Mouse (Mus musculus) left cerebral cortex, adult 2 months (tissue): Measurements from ENCODE around the gene Sp2. TPM values are rescaled to one million over a fixed set of nuclear protein-coding genes. Genes with fewer than 3 reads are reported as not detected.
A peak's percentile ranks its signal among the peaks of the same experiment; 100 is the strongest.

Experiments used
- DNase-seq, 2 experiments: peaks; one replicate each; pipeline ENCODE4 v3.0.0; 2021 to 2022; ENCODE audit warnings: low spot score in 2 of 2, mixed read lengths in 1 of 2; ENCODE audit errors: extremely low spot score in 1 of 2
- H3K27ac ChIP-seq: fragments of 200-600 bp; 2 replicates; pipeline ENCODE4 v1.8.1; 2022
- H3K4me3 ChIP-seq: fragments of 200-600 bp; 2 replicates; pipeline ENCODE4 v1.8.1; 2022
- CTCF ChIP-seq: fragments of 200-600 bp; IDR thresholded peaks from 2 replicates; pipeline ENCODE4 v1.8.1; 2022; ENCODE audit warnings: antibody characterized with exemption, mild to moderate bottlenecking, moderate library complexity
- intact Hi-C: fragments of 180-260 bp; cut with DNase I; formaldehyde crosslinking; loops from one replicate; pipeline ENCODE4 v1.15.1; 2025
- total RNA-seq, 2 experiments: library from RNA; stranded (reverse); gene quantifications; 2 replicates each; pipeline ENCODE4 v1.2.3; 2021

The Sp2 gene
- total RNA-seq, 2 experiments from 2014 or later: 12.6 to 15.2 TPM

DNA sequence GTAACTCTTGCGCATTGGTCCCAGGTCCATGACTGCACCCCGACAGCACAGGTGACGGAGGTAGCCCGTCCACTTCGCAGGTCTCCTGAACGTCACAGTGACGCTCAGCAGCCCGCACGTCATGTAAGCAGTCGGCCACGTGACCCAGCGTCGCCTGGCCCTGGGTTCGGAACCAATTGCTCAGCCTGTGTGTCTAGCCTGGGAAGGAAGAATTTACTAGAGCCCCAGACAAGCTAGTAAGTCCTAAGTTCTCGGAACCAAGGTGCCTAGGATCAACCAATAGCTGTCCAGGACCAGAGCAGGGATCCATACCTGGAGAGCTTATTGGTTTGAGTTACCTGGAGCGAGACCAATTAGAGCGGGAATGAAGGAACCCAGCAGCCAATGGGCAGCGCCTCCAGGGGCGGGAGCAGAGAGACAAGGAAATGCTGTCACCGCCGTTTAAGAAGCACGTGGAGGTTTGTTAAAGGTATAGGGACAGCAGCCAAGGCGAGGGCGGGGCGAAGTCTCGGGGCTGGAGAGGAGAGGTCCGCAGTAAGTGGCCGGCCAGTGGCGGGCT is 38.9 kb downstream of the Sp2 start, which contains the start of gene Pnpo:
Gene Pnpo, minus strand, starts transcription at position 241 of the 559 bp plus-strand sequence.
- no peak for TF ChIP-seq CTCF
- intact Hi-C loops: no loop called here
- Histone ChIP-seq H3K27ac (peak within 1 kb of the TSS; percentile 87), H3K4me3 (peak within 1 kb of the TSS; percentile 55)
- DNase-seq: peak; percentile 85 to 90

DNA sequence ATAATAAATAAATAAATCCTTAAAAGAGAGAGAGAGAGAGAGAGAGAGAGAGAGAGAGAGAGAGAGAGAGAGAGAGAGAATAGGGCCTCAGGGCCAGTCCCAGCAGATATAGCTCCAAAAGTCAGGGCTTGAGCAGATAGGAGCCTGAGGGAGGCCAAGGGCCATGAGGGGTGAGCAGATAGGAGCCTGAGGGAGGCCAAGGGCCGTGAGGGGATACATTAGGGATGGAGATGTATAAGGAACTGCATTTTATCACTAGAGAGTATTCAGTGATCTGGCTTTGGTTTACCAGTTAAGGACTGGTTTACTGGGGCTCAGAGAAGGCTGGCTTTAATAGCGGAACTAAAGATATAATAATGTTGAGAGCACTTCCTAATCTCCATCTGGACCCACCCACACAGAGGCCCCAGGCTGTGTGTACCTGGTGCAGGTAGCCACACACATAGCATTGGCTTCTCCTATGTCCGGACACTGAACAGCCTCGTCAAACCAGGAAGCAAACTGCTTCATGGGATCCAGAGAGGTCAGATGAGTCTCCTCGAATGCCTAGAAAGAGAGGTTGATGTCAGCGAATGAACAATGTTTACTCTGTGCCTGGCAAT is 40.7 kb downstream of the Sp2 start:
- Histone ChIP-seq H3K27ac (no peak overlapping the region), H3K4me3 (no peak overlapping the region)
- no peak for TF ChIP-seq CTCF
- intact Hi-C loops: no loop called here
- DNase-seq: no peak

DNA sequence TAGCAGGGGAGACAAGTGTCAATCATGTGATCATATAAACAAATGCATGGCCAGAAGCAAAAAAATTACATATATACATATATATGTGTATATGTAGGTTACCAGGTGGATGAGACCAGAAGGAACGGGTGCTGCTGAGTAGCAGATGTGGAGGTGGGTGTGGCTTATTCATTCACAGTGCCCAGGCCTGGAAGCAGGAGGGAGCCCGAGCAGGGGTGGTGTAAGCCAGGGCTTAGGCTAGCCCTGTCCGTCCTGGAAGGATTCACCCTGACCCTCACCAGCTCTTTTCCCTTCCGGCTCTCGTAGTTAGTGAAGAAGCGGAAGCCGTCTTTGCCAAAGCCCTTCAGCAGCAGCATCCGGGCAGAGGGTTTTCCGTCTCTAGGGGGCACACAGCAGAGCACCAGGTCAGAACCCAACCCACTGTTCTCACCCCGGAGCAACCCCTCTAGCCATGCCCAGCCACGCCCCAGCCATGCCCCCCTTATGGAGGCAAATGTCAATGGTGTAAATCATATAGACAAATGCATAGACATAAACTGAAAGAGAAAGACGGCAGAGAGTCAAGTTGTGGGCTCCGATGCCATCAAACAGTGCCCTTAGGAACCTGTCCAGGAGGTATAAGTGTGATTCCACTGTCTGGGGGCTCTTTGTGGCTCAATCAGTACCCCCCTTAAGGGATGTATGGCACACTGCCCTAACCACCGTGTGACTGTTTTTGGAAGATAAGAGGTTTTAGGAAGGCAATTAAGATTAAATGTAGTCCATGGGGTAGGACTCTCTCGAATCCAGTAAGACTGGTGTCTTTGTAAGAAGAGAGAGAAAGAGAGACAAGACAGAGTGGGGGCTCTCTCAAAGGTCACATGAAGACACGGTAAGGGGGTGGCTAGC is 41.9 kb downstream of the Sp2 start:
- DNase-seq: no peak
- intact Hi-C loops: no loop called here

DNA sequence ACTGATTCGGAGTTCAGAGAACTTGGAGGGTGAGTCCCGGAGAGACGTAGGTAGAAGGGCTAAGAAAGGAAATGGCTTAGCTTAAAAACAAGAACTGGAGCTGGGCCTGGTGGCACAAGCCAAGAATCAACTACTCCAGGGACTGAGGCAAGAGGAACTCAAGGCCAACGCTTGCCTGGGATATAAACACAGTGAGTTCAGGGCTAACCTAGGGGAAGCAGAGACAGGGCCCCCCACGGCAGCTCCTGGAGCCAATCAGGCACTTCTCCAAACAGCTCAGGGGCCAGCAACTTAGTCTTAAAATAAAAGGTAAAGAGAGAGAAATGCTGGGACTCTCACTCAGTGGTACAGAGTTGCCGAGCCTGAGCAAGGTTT is 44.3 kb downstream of the Sp2 start:
- DNase-seq: no peak
- no peak for TF ChIP-seq CTCF
- no peak overlapping the region for H3K4me3 ChIP-seq
- intact Hi-C loops: no loop called here
- no peak overlapping the region for H3K27ac ChIP-seq

More for the DNA sequence above, 41.9 kb downstream of the Sp2 start:
- H3K4me3 ChIP-seq: no peak overlapping the region
- no peak for TF ChIP-seq CTCF
- no peak overlapping the region for H3K27ac ChIP-seq

DNA sequence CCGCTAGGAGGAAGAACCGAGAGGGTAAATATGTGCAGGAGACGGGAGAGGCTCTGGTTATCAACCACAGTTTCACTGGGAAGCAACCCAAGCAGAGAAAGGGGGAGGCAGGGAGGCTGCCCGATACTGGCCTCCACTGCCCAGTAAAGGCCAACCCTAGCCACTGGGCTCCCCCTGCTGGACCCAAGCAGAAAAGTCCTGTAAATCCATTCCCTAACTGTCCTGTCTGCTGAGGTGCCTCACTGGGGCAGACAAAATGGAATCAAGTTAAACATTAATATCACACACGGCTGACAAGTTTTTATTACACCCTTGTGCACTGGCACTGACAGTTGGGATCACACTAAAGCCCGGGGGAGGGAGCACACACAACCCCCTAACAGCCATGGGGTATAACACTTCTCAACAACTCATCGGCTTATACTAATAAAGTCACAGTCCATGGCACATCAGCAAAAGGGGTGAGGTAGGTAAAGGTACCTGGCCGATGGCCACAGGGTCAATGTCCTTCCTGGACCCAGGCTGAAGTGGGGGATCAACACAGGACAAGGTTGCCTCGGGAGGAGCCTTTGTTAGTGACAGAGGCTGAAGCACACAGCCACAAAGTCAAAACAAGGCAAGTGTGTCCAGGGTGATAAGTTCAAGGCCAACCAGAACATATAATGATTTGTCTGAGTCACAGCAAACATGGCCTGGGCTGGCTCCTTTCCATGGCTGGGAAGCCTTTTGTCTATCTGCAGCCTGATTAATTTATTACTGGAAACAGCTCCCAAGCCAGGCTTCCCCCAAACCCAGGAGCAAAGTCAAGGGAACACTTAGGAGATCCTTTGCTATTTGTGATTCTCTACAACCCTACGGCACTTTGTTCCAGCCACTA is 45.0 kb downstream of the Sp2 start:
- intact Hi-C loops: loop anchor here (1.0 kb wide), 1 partner anchor 21 kb away; the partner anchor contains the start of gene Cdk5rap3
- Histone ChIP-seq H3K27ac (no peak overlapping the region), H3K4me3 (no peak overlapping the region)
- TF ChIP-seq CTCF: peak; percentile 68
- peak in 1 of 2 experiments; percentile 27 for DNase-seq

DNA sequence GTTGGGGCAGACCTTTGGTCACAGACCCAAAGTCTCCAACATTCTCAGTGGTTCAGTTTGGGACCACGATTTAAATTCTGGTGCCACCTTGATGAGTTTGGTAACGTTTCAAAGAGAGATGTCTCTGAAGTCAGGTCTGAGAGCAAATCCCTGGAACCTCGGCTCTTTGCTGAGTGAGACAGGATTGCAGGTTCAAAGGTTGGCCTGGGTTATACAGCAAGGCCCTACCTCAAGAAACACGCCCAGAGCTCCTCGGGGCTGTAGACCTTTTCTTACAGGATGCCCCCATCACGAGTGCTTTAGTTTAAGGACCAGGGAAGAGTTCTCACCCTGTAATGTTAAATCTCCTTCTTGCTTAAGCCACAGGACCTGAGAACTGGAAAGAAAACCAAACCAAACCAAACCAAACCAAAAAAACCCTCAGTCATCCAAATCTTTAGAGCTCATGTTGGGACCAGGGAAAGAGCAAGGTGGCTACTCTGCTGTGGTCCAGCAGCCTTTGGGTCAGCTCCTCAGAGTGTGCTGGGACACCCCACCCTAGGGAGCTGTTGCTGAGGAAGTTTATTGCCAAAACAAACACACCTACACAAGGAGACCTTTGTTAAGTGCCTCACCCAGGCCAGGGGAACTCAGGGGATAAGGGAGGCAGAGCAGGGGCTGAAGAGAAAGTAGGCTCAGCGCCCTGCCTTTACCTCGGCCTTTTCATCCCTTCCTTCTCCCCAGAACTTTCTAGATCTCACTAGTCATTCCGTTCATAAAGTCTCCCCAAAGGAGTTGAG is 46.7 kb downstream of the Sp2 start:
- no peak for DNase-seq
- no peak for TF ChIP-seq CTCF
- intact Hi-C loops: no loop called here
- no peak overlapping the region for H3K4me3 ChIP-seq
- H3K27ac ChIP-seq: no peak overlapping the region

DNA sequence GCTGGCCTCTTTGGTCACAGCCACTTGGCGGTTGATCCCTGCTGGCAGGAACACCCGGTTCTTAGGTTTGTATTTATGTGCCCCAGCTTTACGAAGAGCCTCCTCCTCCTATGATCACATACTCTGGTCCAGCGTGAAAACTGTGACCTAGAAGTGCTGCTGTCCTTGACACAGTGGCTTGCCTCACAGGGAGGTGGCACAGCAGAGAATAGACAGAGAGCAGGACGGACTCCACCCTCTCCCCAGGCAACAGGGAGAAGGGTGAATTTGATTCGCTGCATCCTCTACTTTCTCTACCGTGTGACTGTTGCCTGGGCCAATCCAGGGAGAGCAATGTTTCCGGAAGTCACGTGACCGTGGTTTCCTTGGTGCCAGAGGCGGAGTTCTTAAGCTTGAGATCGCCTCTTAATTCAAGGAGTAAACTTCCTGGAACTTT is 47.8 kb downstream of the Sp2 start:
- intact Hi-C loops: no loop called here
- no peak overlapping the region for H3K27ac ChIP-seq
- no peak overlapping the region for H3K4me3 ChIP-seq
- DNase-seq: peak in 1 of 2 experiments; percentile 51
- TF ChIP-seq CTCF: no peak

DNA sequence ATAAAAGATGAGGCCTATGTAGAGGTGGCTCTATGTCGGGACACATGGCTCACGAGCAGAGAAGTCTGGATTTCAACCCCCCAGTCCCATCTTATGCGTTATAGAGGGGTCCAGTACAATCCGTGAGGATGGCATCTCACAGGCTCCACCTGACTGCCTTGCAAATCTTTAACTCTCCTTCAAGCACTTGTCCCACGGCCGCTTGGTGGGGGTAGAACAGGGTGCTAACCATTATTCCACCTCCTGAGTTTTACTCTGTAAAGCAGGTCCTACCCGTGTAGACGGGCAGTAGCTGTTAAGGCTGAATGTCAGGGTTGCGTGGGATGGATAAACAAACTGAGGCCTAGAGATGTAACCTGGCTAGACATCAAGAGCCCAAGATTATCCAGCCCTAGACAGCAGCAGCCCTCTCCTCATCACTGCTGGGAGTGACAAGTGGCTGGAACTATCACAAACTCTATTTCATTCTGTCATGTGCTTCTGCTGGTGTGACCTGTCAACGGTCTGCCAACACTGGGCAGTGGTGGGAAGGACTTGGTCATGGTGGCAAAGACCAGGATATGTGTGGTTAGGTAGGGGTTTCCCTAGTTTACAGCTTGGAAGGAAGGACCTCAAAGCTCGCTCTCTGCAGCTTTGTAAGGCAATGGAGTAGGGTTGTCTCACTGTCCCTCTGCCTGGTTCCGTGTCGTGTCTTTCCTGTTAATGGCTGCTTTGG is 49.0 kb downstream of the Sp2 start:
- H3K4me3 ChIP-seq: no peak overlapping the region
- intact Hi-C loops: no loop called here

DNA sequence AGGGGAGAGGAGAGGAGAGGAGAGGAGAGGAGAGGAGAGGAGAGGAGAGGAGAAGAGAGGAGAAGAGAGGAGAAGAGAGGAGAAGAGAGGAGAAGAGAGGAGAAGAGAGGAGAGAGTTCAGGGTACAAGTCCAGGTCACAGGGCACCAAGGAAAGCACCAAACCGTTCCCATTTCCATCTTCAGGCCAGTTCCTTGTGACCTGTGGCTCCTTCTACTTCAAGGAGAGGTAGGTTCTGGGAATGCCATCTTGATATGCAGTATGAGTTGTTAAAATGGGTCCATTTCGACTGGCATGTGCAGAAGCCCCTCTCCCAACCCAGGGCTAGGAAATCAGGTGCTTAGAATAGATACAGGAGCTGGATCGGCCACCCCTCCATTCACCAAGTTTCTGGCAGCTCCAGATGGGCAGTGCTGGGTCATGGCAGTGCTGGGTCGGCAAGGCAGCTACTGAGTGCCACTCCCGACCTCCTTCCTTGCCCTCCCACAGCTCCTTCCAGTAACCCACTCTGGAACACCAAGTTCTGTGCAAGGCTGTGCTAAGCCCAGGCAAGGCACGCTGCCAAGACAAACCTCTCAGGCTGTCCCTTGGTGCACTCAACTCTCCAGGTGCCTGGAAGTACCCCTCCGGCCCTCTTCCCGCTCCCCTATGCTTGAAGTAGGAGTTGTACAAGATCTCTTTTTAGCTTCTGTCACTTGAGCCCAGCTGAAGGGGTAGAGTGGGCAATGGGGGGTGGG is 51.3 kb downstream of the Sp2 start:
- DNase-seq: no peak
- Histone ChIP-seq H3K4me3 (no peak overlapping the region), H3K27ac (no peak overlapping the region)
- intact Hi-C loops: no loop called here
- TF ChIP-seq CTCF: no peak

More for the DNA sequence above, 49.0 kb downstream of the Sp2 start:
- H3K27ac ChIP-seq: no peak overlapping the region
- DNase-seq: no peak
- TF ChIP-seq CTCF: no peak
